Mouse (Mus musculus): ENCODE measurements around the gene Thsd7a. TPM values are rescaled to one million over a fixed set of nuclear protein-coding genes. Genes with fewer than 3 reads are reported as not detected.

Gene Thsd7a
- total RNA-seq, 2 experiments from 2014 or later = 0.51 TPM; not detected in 1

GRCm38 (mm10) chr6:12693689-12694088 is 55.5 kb downstream of the Thsd7a start:
- no peak for ATAC-seq (ENCODE audit: poor library complexity, severe bottlenecking)

- no peak for ATAC-seq (ENCODE audit: poor library complexity, severe bottlenecking)
These were observed 56.0 kb downstream of the Thsd7a start for GRCm38 (mm10) chr6:12693239-12693638.

- no peak for ATAC-seq (ENCODE audit: poor library complexity, severe bottlenecking)
These were observed 99.6 kb downstream of the Thsd7a start for GRCm38 (mm10) chr6:12649633-12650032.

- ATAC-seq (ENCODE audit: poor library complexity, severe bottlenecking) = no peak
These were observed 120.5 kb downstream of the Thsd7a start for GRCm38 (mm10) chr6:12628637-12629246.

- ATAC-seq (ENCODE audit: poor library complexity, severe bottlenecking) = no peak
These were observed 142.5 kb downstream of the Thsd7a start for GRCm38 (mm10) chr6:12606638-12607246.

GRCm38 (mm10) chr6:12602927-12603326 is 146.3 kb downstream of the Thsd7a start:
- no peak for ATAC-seq (ENCODE audit: poor library complexity, severe bottlenecking)

GRCm38 (mm10) chr6:12602161-12602560 is 147.0 kb downstream of the Thsd7a start:
- ATAC-seq (ENCODE audit: poor library complexity, severe bottlenecking) = no peak

GRCm38 (mm10) chr6:12584456-12584855 is 164.8 kb downstream of the Thsd7a start:
- ATAC-seq (ENCODE audit: poor library complexity, severe bottlenecking) = no peak

GRCm38 (mm10) chr6:12581143-12581542 is 168.1 kb downstream of the Thsd7a start:
- ATAC-seq (ENCODE audit: poor library complexity, severe bottlenecking) = no peak

- ATAC-seq (ENCODE audit: poor library complexity, severe bottlenecking) = no peak
These were observed 173.5 kb downstream of the Thsd7a start for GRCm38 (mm10) chr6:12575619-12576216.

- no peak for ATAC-seq (ENCODE audit: poor library complexity, severe bottlenecking)
These were observed 177.0 kb downstream of the Thsd7a start for GRCm38 (mm10) chr6:12572202-12572601.

GRCm38 (mm10) chr6:12565136-12565535 is 184.1 kb downstream of the Thsd7a start:
- ATAC-seq (ENCODE audit: poor library complexity, severe bottlenecking) = no peak

GRCm38 (mm10) chr6:12562336-12562735 is 186.9 kb downstream of the Thsd7a start:
- no peak for ATAC-seq (ENCODE audit: poor library complexity, severe bottlenecking)

GRCm38 (mm10) chr6:12560500-12560899 is 188.7 kb downstream of the Thsd7a start:
- no peak for ATAC-seq (ENCODE audit: poor library complexity, severe bottlenecking)

GRCm38 (mm10) chr6:12555114-12556099 is 193.8 kb downstream of the Thsd7a start:
- no peak for ATAC-seq (ENCODE audit: poor library complexity, severe bottlenecking)

GRCm38 (mm10) chr6:12551176-12551575 is 198.0 kb downstream of the Thsd7a start:
- no peak for ATAC-seq (ENCODE audit: poor library complexity, severe bottlenecking)

GRCm38 (mm10) chr6:12550054-12550655 is 199.1 kb downstream of the Thsd7a start:
- ATAC-seq (ENCODE audit: poor library complexity, severe bottlenecking) = no peak

- no peak for ATAC-seq (ENCODE audit: poor library complexity, severe bottlenecking)
These were observed 205.1 kb downstream of the Thsd7a start for GRCm38 (mm10) chr6:12544096-12544495.

GRCm38 (mm10) chr6:12542496-12542895 is 206.7 kb downstream of the Thsd7a start:
- ATAC-seq (ENCODE audit: poor library complexity, severe bottlenecking) = no peak

GRCm38 (mm10) chr6:12519121-12519520 is 230.1 kb downstream of the Thsd7a start:
- no peak for ATAC-seq (ENCODE audit: poor library complexity, severe bottlenecking)

All from megakaryocyte, adult 5-6 weeks (primary cell).